Mouse (Mus musculus): ENCODE results near the gene Trim7.
"Not testable (repeated sequence)": the region's sequence is repeated elsewhere in the genome, so short reads cannot be mapped to it uniquely, and the experiment has no call there.

DNA sequence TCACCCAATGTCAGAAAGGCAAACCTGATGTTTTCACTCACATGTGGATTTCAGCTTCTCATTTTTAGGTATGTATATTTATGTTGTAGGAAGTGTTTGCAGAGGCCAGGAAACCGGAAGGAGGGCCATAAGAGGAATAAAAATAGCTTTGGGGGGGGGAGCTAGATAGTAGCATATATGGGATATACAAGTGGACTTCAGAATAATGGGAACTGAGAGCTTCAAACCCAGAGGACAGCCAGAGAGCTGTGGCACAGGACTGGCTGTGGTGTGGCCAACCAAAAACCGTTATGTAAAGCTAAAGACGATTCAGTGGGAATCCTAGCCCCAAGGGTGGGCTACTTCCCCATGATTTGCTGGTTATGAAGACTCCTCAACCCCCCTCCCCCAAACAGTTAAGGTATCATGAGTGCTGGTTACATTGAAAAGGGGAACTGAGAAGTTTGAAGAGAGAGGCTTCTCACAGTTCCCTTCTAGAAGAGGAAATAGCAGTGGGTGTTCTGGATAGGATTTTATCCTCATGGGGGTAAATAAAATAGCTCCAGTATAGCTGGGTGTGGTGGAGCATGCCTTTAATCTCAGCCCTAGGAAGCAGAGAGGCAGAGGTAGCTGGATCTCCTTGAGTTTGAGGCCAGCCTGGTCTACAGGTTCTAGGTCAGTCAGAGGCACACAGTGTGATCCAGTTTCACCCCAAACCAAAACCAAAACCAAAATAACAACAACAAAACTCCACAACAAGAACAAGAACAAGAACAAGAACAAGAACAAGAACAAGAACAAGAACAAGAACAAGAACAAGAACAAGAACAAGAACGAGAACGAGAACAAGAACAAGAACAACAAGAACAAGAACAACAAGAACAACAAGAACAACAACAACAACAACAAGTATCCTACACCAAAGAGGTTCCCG is 75.0 kb downstream of the Trim7 start:
- not testable (repeated sequence) for TF ChIP-seq CHD2 (IDR thresholded peaks at IDR 0.05; ENCODE audit: low read length); SMC3 (IDR thresholded peaks at IDR 0.05; ENCODE audit: low read depth, low read length)
